Comparison of ENCODE assay signal across 11 mouse cellular contexts in genomic region chr6:136979274-136980082, GRCm38 (mm10). TPM values are rescaled to one million over a fixed set of nuclear protein-coding genes. Genes with fewer than 3 reads are reported as not detected.
DNase-seq lines count a peak whose midpoint lies in the region; ATAC-seq lines count a peak whose summit lies in the region.
"Had no signal": no experiment of that assay in that cellular context is flagged by ENCODE, and none has a peak within 500 bp of the region (broad histone marks: within the 10 kb centered on the region; RNA-seq: fewer than 3 reads in every experiment).

No protein-coding gene starts in this region.

- ATAC-seq in megakaryocyte-erythroid progenitor cell, adult 5-6 weeks (replicated peaks; ENCODE audit: low FRiP score, low TSS enrichment, poor library complexity, severe bottlenecking) = peak; percentile 72
- ATAC-seq in erythroblast, adult 5-6 weeks (replicated peaks; ENCODE audit: low FRiP score, poor library complexity, severe bottlenecking) = no peak
- no peak for ATAC-seq in hindbrain, embryonic 16.5 days

- H3K4me1 ChIP-seq in hindbrain, embryonic 16.5 days (ENCODE audit: control insufficient read depth, insufficient read depth, low read depth, low read length) = no peaks in the 10 kb centered on the region; the same call in 1 of the 2 replicates

- no peaks in the 10 kb centered on the region for H3K27me3 ChIP-seq in hindbrain, embryonic 16.5 days (replicated peaks; ENCODE audit: control insufficient read depth, insufficient read depth, low read length)
- H3K27me3 ChIP-seq: embryonic facial prominence, embryonic 12.5 days had no signal

- no peak overlapping the region for H3K4me3 ChIP-seq in hindbrain, embryonic 16.5 days (ENCODE audit: low read length)
- H3K4me3 ChIP-seq: embryonic facial prominence, embryonic 12.5 days had no signal

- H3K27ac ChIP-seq in hindbrain, embryonic 16.5 days (ENCODE audit: low read depth, low read length) = no peak overlapping the region
- H3K27ac ChIP-seq: embryonic facial prominence, embryonic 12.5 days had no signal

- WGBS in hindbrain, embryonic 16.5 days = 86% methylated on average over 23 of the region's 23 CpGs

- H3K9ac ChIP-seq in hindbrain, embryonic 16.5 days (ENCODE audit: low read depth, low read length) = no peak overlapping the region
- H3K9ac ChIP-seq: embryonic facial prominence, embryonic 12.5 days had no signal

- peak; percentile 92 for DNase-seq in heart, adult 11 months
- no peak for DNase-seq in heart, postnatal 10 days
- DNase-seq in B cell, adult 2 months = peak; percentile 31 to 38
- DNase-seq in induced T-regulatory cell, adult 2 months (ENCODE audit: low read depth) = peak; percentile 50
- DNase-seq in kidney, adult 9 months = no peak
- DNase-seq: kidney, adult 11 months had no signal

- no peaks in the 10 kb centered on the region for H3K9me3 ChIP-seq in hindbrain, embryonic 16.5 days (ENCODE audit: control insufficient read depth, low read length)
- H3K9me3 ChIP-seq: embryonic facial prominence, embryonic 12.5 days had no signal

- H3K4me2 ChIP-seq in hindbrain, embryonic 16.5 days (ENCODE audit: low read length) = no peak overlapping the region
- H3K4me2 ChIP-seq: embryonic facial prominence, embryonic 12.5 days had no signal

- no peaks in the 10 kb centered on the region for H3K36me3 ChIP-seq in hindbrain, embryonic 16.5 days (ENCODE audit: control insufficient read depth, insufficient read depth, low read length)
- H3K36me3 ChIP-seq: embryonic facial prominence, embryonic 12.5 days had no signal

- intact Hi-C loops in heart, postnatal 10 days (cut with DNase I) = loop anchor here (5.0 kb wide), 3 partner anchors 117 to 357 kb away; no protein-coding TSS in a partner anchor

RNA-seq across cellular contexts. Expression of gene Arhgdib, which starts 37.8 kb away (rescaled TPM):
- total RNA-seq in heart, postnatal 10 days (2021) = 10 to 100 TPM; 37.4 to 45.4 TPM
- 207 and 252 TPM in 2 replicates for total RNA-seq in megakaryocyte-erythroid progenitor cell, adult 5-6 weeks (2014; fragmentation: Nextera tagmentation)
- 203 and 254 TPM in 2 replicates for total RNA-seq in megakaryocyte-erythroid progenitor cell, adult 5-6 weeks (2017)
- total RNA-seq in erythroblast, adult 5-6 weeks (2015; ENCODE audit: low replicate concordance) = 1,174 and 1,226 TPM in 2 replicates
- total RNA-seq in erythroblast, adult 5-6 weeks (2017; ENCODE audit: low replicate concordance) = 299 and 335 TPM in 2 replicates
- 14.9 and 22.0 TPM in 2 replicates for polyA plus RNA-seq in hindbrain, embryonic 16.5 days (2015; fragmentation: Nextera tagmentation; extraction: Ambion mirVana)

RNA-seq across cellular contexts. Expression of gene Pde6h, which starts 55.8 kb away (rescaled TPM):
- total RNA-seq in heart, postnatal 10 days (2021) = not detected
- total RNA-seq in megakaryocyte-erythroid progenitor cell, adult 5-6 weeks (2014; fragmentation: Nextera tagmentation) = 3.1 TPM in 1 of 2 replicates, not detected in the other
- not detected in 2 replicates for total RNA-seq in megakaryocyte-erythroid progenitor cell, adult 5-6 weeks (2017)
- total RNA-seq in erythroblast, adult 5-6 weeks (2015; ENCODE audit: low replicate concordance) = not detected in 2 replicates
- not detected in 2 replicates for total RNA-seq in erythroblast, adult 5-6 weeks (2017; ENCODE audit: low replicate concordance)
- 0.05 and 0.09 TPM in 2 replicates for polyA plus RNA-seq in hindbrain, embryonic 16.5 days (2015; fragmentation: Nextera tagmentation; extraction: Ambion mirVana)
- total RNA-seq: gastrocnemius, adult 8-10 months had no signal
- polyA plus RNA-seq: embryonic facial prominence, embryonic 12.5 days had no signal

RNA-seq across cellular contexts. Expression of gene Erp27, which starts 57.5 kb away (rescaled TPM):
- total RNA-seq in heart, postnatal 10 days (2021) = not detected
- 1.6 and 2.3 TPM in 2 replicates for total RNA-seq in megakaryocyte-erythroid progenitor cell, adult 5-6 weeks (2014; fragmentation: Nextera tagmentation)
- total RNA-seq in megakaryocyte-erythroid progenitor cell, adult 5-6 weeks (2017) = not detected in 2 replicates
- not detected in 2 replicates for total RNA-seq in erythroblast, adult 5-6 weeks (2015; ENCODE audit: low replicate concordance)
- total RNA-seq in erythroblast, adult 5-6 weeks (2017; ENCODE audit: low replicate concordance) = 0.34 TPM in 1 of 2 replicates, not detected in the other
- 0.15 TPM in 1 of 2 replicates, not detected in the other for polyA plus RNA-seq in hindbrain, embryonic 16.5 days (2015; fragmentation: Nextera tagmentation; extraction: Ambion mirVana)
- total RNA-seq: gastrocnemius, adult 8-10 months had no signal

Comparison
In these comparisons a context has a peak if more than half of its experiments do, and no peak if none do; other contexts are left out.
1. DNase-seq: peak in heart, adult 11 months (single experiment), B cell, adult 2 months (2 of 2) and induced T-regulatory cell, adult 2 months (single experiment); none in heart, postnatal 10 days (0 of 2) and kidney, adult 9 months (single experiment).
2. RNA of gene Arhgdib, which starts 37.8 kb away (total RNA-seq): 299 to 1,226 TPM in erythroblast, adult 5-6 weeks and 203 to 254 TPM in megakaryocyte-erythroid progenitor cell, adult 5-6 weeks; 37.4 to 45.4 TPM in heart, postnatal 10 days; every median in the first group is over 4 times any median in the second.